Mouse (Mus musculus) midbrain, embryonic 11.5 days (tissue): ENCODE data around the gene Olfr12. TPM values are rescaled to one million over a fixed set of nuclear protein-coding genes. Genes with fewer than 3 reads are reported as not detected.

Experiments used
- ATAC-seq: fragments of 200-750 bp; cut with Nextera tagmentation; 2 replicates; pipeline ENCODE4 v1.8.0; 2017; ENCODE audit warnings: moderate TSS enrichment, moderate library complexity; ENCODE audit not compliant: low FRiP score
- DNase-seq: peaks from one replicate; pipeline ENCODE4 v3.0.0; 2015; ENCODE audit warnings: low spot score; ENCODE audit errors: missing footprints
- H3K27ac ChIP-seq: fragments of 300-500 bp; sonication (generic); 2 replicates; pipeline ENCODE4 v1.5.1; 2014; ENCODE audit warnings: low read depth, low read length
- H3K27me3 ChIP-seq: fragments of 300-500 bp; sonication (generic); 2 replicates; pipeline ENCODE4 v1.6.1; 2014; ENCODE audit warnings: mild to moderate bottlenecking, low read length, moderate library complexity, mixed read lengths; ENCODE audit not compliant: control insufficient read depth, insufficient read depth
- H3K36me3 ChIP-seq: fragments of 300-500 bp; sonication (generic); 2 replicates; pipeline ENCODE4 v1.6.1; 2014; ENCODE audit warnings: mild to moderate bottlenecking, low read length, moderate library complexity, mixed read lengths; ENCODE audit not compliant: control insufficient read depth, insufficient read depth
- H3K4me1 ChIP-seq: fragments of 300-500 bp; sonication (generic); 2 replicates; pipeline ENCODE4 v1.6.1; 2014; ENCODE audit warnings: low read length; ENCODE audit not compliant: control insufficient read depth, insufficient read depth
- H3K4me2 ChIP-seq: fragments of 300-500 bp; sonication (generic); 2 replicates; pipeline ENCODE4 v1.6.1; 2014; ENCODE audit warnings: mild to moderate bottlenecking, moderate library complexity
- H3K4me3 ChIP-seq: fragments of 300-500 bp; sonication (generic); 2 replicates; pipeline ENCODE4 v1.5.1; 2014; ENCODE audit warnings: low read depth, low read length
- H3K9ac ChIP-seq: fragments of 300-500 bp; sonication (generic); 2 replicates; pipeline ENCODE4 v1.6.1; 2014; ENCODE audit warnings: low read length
- H3K9me3 ChIP-seq: fragments of 300-500 bp; sonication (generic); 2 replicates; pipeline ENCODE4 v1.6.1; 2016; ENCODE audit warnings: low read length; ENCODE audit not compliant: control insufficient read depth
- WGBS: fragments of 180-500 bp; shearing (Covaris S2); extraction: QIAGEN DNeasy Blood & Tissue Kit; methylation state at CpG from one replicate; pipeline ENCODE4 v1.1.7; 2014; 5-methylcytosine and 5-hydroxymethylcytosine counted together
- polyA plus RNA-seq: library from polyadenylated mRNA; unstranded; fragments of >200 nt; fragmentation: Nextera tagmentation; extraction: Ambion mirVana; gene quantifications from 2 replicates; pipeline ENCODE4 v1.2.1, GENCODE M21; 2014

Olfr12 gene
- polyA plus RNA-seq, 1 experiment from 2014 or later = 0.05 TPM

DNA sequence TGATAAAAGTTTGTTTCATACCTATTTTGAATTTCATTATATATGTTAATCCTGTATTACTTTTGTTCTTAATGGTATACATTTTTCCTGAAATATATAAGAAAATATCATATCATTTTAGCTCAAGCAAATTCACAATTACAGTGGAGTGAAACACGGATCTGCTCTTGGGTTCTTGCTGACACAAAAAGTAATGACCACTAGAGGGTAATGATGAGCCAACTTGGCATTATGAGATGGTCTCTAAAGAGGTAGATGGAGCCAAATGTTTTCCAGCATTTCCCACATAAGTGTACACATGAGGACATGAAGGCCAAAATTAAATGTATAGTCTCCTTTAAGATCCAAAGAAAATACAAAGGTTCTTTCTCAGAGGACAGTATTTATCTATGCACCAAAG is 3.1 kb upstream of the Olfr12 start:
- H3K36me3 ChIP-seq = no peaks in the 10 kb centered on the region
- H3K4me1 ChIP-seq = no peaks in the 10 kb centered on the region
- 18% methylated on average over 1 of the region's 1 CpGs for WGBS
- H3K4me3 ChIP-seq = no peak overlapping the region
- H3K27me3 ChIP-seq = no peaks in the 10 kb centered on the region
- H3K27ac ChIP-seq = no peak overlapping the region
- no peaks in the 10 kb centered on the region for H3K9me3 ChIP-seq
- no peak overlapping the region for H3K4me2 ChIP-seq
- H3K9ac ChIP-seq = no peak overlapping the region
- ATAC-seq (no peak), DNase-seq (no peak)

GRCm38 (mm10) chr1:92616046-92616445 is 1.5 kb upstream of the Olfr12 start:
- no peak overlapping the region for H3K4me3 ChIP-seq
- ATAC-seq = no peak
- no peaks in the 10 kb centered on the region for H3K36me3 ChIP-seq
- no peak for DNase-seq
- H3K9me3 ChIP-seq = no peaks in the 10 kb centered on the region
- 93% methylated on average over 1 of the region's 1 CpGs for WGBS
- no peak overlapping the region for H3K9ac ChIP-seq
- no peaks in the 10 kb centered on the region for H3K27me3 ChIP-seq
- no peak overlapping the region for H3K4me2 ChIP-seq
- H3K27ac ChIP-seq = no peak overlapping the region
- H3K4me1 ChIP-seq = no peaks in the 10 kb centered on the region

DNA sequence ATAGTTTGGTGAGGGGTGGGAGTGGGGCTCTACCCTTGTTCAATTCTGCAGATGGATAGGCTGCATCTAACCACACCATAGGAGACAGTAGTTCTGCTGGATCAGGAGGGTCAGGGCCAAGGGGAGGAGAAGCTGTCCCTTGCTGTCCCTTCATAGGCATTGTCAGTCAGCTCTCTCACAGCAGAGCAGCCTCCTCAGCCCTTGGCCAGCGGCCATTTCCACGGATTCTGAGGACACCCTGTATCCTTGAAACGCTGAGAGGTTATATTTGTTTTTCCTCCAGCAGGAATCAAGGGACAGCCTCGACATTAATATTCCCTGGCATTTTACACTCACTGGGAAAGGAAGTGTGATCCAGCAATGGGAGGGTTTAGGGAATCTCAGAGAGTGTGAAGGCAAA is 772 bp downstream of the Olfr12 start:
- no peak overlapping the region for H3K4me2 ChIP-seq
- 57% methylated on average over 4 of the region's 4 CpGs for WGBS
- no peaks in the 10 kb centered on the region for H3K36me3 ChIP-seq

GRCm38 (mm10) chr1:92628227-92628626 is 10.6 kb downstream of the Olfr12 start:
- ATAC-seq = no peak
- Histone ChIP-seq H3K4me3 (no peak overlapping the region), H3K36me3 (no peaks in the 10 kb centered on the region), H3K9me3 (no peaks in the 10 kb centered on the region), H3K27ac (no peak overlapping the region), H3K9ac (no peak overlapping the region), H3K4me2 (no peak overlapping the region), H3K27me3 (no peaks in the 10 kb centered on the region), H3K4me1 (no peaks in the 10 kb centered on the region)
- no peak for DNase-seq
- WGBS = 85% methylated on average over 4 of the region's 4 CpGs

More for the DNA sequence above, 772 bp downstream of the Olfr12 start:
- DNase-seq (no peak), ATAC-seq (no peak)
- Histone ChIP-seq H3K9me3 (no peaks in the 10 kb centered on the region), H3K4me1 (no peaks in the 10 kb centered on the region), H3K27ac (no peak overlapping the region), H3K27me3 (no peaks in the 10 kb centered on the region), H3K9ac (no peak overlapping the region), H3K4me3 (no peak overlapping the region)

DNA sequence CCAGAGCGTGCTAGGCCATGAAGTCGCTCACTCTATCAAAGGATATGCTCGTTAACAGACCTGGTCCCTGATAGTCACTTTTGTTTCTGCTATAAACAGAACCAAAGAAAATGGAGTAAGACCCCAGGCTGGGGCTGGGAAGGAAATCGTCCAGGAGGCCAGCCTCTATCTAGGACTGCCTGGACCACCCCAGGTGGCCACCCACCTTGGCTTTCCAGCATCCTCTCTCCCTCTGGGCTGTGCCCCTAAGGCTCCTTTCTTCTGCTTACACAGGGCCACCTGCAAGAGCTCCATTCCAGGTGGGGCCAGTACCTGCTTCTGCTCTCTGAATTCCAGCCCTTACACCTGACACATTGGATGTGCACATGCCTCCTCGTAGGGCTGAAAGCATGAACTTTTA is 14.6 kb downstream of the Olfr12 start:
- Histone ChIP-seq H3K36me3 (peaks cover 8% of the 10 kb centered on the region; the same call in 1 of the 2 replicates), H3K9ac (no peak overlapping the region), H3K27ac (no peak overlapping the region), H3K4me3 (no peak overlapping the region), H3K9me3 (no peaks in the 10 kb centered on the region), H3K27me3 (no peaks in the 10 kb centered on the region), H3K4me2 (no peak overlapping the region), H3K4me1 (peaks cover 4% of the 10 kb centered on the region)
- no peak for DNase-seq
- ATAC-seq = no peak
- 80% methylated on average over 5 of the region's 5 CpGs for WGBS

GRCm38 (mm10) chr1:92632948-92633347 is 15.4 kb downstream of the Olfr12 start:
- no peak overlapping the region for H3K4me2 ChIP-seq
- H3K4me1 ChIP-seq = peaks cover 4% of the 10 kb centered on the region
- no peak overlapping the region for H3K9ac ChIP-seq
- WGBS = 69% methylated on average over 6 of the region's 6 CpGs
- H3K4me3 ChIP-seq = no peak overlapping the region
- ATAC-seq = no peak
- DNase-seq = no peak
- peaks cover 8% of the 10 kb centered on the region; the same call in 1 of the 2 replicates for H3K36me3 ChIP-seq
- no peaks in the 10 kb centered on the region for H3K27me3 ChIP-seq
- H3K27ac ChIP-seq = no peak overlapping the region
- H3K9me3 ChIP-seq = no peaks in the 10 kb centered on the region

DNA sequence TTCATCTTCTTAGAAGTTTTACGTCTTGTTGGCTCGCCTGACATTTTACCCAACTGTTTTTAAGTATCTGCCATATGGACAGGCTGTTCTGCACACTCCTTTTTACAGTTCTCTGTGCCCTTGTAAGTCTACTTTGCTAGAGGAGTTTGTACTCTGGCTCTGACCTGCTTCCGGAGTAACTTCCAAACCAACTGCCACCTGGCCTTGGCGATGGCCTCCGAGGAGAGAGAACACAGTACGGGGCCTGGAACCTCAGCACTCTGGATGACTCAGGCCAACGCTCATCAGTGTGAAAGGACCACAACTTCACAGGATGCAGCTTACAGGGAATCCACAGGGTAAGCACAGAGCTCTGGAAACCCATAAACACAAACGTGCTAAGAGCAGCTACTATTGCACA is 16.1 kb downstream of the Olfr12 start:
- H3K36me3 ChIP-seq = peaks cover 8% of the 10 kb centered on the region; the same call in 1 of the 2 replicates
- H3K4me2 ChIP-seq = no peak overlapping the region
- no peaks in the 10 kb centered on the region for H3K9me3 ChIP-seq
- H3K4me1 ChIP-seq = peaks cover 4% of the 10 kb centered on the region
- no peak overlapping the region for H3K4me3 ChIP-seq
- WGBS = 93% methylated on average over 8 of the region's 8 CpGs
- no peak overlapping the region for H3K9ac ChIP-seq
- H3K27me3 ChIP-seq = no peaks in the 10 kb centered on the region
- no peak for DNase-seq
- no peak overlapping the region for H3K27ac ChIP-seq
- no peak for ATAC-seq

DNA sequence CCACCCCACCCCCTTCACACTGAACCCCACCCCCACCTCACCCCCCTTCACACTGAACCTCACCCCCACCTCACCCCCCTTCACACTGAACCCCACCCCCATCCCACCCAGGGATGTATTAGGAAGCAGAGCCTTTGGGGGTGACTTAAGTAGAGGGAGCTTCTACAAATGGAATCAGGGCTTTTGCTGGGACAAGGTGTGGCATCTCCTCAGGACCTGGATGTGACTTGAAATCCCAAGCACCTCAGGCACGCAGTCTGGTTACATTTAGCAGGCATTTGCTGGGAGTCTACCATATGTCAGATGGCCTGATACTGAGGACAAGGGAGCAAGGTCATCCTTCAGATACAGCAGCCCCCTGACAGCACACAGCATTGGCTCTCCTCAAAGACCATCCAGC is 17.0 kb downstream of the Olfr12 start:
- Histone ChIP-seq H3K36me3 (peaks cover 8% of the 10 kb centered on the region; the same call in 1 of the 2 replicates), H3K27me3 (no peaks in the 10 kb centered on the region), H3K27ac (no peak overlapping the region), H3K4me3 (no peak overlapping the region), H3K9ac (no peak overlapping the region), H3K9me3 (no peaks in the 10 kb centered on the region), H3K4me2 (no peak overlapping the region), H3K4me1 (peaks cover 4% of the 10 kb centered on the region)
- ATAC-seq (no peak), DNase-seq (peak; percentile 60)
- 74% methylated on average over 1 of the region's 1 CpGs for WGBS

- no peak overlapping the region for H3K9ac ChIP-seq
Observed at GRCm38 (mm10) chr1:92634976-92635599, 17.5 kb downstream of the Olfr12 start.

More at GRCm38 (mm10) chr1:92634976-92635599, 17.5 kb downstream of the Olfr12 start:
- Histone ChIP-seq H3K36me3 (peaks cover 8% of the 10 kb centered on the region; the same call in 1 of the 2 replicates), H3K9me3 (no peaks in the 10 kb centered on the region), H3K27ac (no peak overlapping the region), H3K4me1 (peaks cover 4% of the 10 kb centered on the region), H3K4me2 (no peak overlapping the region), H3K27me3 (no peaks in the 10 kb centered on the region), H3K4me3 (no peak overlapping the region)
- ATAC-seq (peak; percentile 54; the same call in 1 of the 2 replicates), DNase-seq (no peak)
- WGBS = 80% methylated on average over 4 of the region's 4 CpGs
